Mouse (Mus musculus) ovary, postnatal 36 days (tissue): ENCODE results near the gene Myo5a.

Source experiments
- DNase-seq: peaks from one replicate; pipeline ENCODE4 v3.0.0; 2022; ENCODE audit warnings: low spot score, mixed read lengths

The Myo5a gene

GRCm38 (mm10) chr9:75071706-75072192 lies 934 bp downstream of the Myo5a start:
- no peak for DNase-seq

DNA sequence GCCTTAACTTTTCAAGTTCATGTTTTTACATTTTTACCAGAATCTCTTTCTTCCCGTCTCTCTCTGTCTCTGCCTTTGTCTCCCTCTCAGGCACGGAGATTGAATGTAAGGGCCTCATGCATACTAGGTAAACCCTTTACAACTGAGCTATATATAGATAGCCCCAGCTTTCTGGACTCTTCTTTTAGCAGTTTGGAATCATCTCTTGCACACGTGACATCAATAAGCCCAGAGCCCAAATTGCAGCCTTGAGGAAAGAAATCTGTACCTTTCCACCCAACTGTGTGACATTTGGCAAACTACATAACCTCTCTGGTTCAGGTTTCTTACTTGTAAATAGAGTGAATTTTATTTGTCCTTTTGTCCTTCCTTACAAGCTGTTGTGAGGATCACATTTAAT lies 1.5 kb downstream of the Myo5a start:
- DNase-seq, result no peak

GRCm38 (mm10) chr9:75077191-75077590 lies 6.4 kb downstream of the Myo5a start:
- DNase-seq, result no peak

GRCm38 (mm10) chr9:75085242-75085824 lies 14.5 kb downstream of the Myo5a start:
- DNase-seq, result no peak

GRCm38 (mm10) chr9:75087823-75088222 lies 17.0 kb downstream of the Myo5a start:
- DNase-seq, result no peak

GRCm38 (mm10) chr9:75089285-75089684 lies 18.5 kb downstream of the Myo5a start:
- DNase-seq, result no peak

DNA sequence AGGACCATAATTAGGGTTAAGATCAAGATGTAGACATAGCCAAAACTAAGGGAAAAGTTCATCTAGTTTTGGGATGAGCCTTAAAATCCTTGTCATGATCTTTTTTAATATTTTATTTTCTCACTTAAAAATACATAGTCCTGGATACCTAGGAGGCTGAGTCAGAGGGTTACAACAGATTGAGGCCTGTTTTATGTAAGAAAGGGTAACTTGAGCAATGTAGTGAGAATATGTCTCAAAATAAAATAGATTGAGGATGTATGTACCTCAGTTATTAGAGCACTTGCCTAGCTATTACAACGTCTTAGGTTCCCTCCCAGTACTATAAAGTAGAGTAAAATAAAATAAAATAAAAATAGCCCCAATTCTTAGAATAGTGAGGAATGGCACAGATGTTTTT lies 21.3 kb downstream of the Myo5a start:
- DNase-seq, result no peak

DNA sequence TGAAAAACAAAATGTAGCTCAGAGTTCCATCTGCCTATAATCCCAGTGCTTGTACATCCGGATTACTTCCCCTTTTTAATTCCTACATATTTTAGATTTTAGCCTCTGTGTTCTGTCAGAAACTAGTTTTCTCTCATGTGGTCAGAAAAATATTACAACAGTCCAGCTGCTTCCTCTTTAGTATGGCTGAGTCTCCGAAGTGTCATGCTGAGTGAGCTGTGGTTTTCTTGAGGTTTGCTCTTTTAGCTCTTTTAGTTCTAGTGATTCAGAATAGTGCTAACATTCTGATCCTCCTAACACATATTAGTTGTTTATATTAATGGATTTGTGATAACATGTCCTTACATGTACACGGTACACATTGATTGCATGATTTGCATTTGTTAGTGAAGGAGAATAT lies 23.9 kb downstream of the Myo5a start:
- DNase-seq, result no peak

- DNase-seq, result no peak
These were observed 28.1 kb downstream of the Myo5a start for GRCm38 (mm10) chr9:75098937-75099336.

DNA sequence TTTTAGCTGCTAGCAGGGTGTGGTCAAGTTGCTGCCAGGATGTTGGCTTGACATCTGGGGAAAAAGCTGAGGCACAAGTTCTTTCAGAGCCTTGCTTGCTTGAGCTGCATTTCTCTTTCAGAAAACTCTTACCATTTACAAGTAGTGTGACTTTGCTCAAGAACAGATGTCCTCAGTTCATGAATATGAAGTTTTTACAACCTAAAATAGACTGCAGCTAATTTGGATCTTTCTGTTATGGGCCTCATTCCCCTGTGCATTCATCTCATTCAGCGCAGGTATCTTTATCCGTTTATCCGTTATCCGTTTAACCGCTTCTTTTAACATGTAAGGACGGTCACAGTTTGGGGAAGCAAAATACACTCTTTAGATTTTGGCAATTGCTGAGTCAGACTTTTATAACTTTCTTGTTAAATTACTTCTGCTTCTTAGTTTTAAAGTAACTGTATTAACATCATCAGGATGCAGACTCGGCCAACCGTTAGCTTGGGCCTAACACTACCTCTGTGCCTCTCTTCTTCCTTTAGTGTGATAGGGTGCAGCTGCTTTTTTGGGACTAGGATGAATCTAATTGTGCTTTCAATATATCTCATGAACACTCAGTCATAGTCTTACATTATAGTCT lies 29.5 kb downstream of the Myo5a start:
- no peak for DNase-seq

GRCm38 (mm10) chr9:75102131-75102530 lies 31.3 kb downstream of the Myo5a start:
- DNase-seq, result no peak

DNA sequence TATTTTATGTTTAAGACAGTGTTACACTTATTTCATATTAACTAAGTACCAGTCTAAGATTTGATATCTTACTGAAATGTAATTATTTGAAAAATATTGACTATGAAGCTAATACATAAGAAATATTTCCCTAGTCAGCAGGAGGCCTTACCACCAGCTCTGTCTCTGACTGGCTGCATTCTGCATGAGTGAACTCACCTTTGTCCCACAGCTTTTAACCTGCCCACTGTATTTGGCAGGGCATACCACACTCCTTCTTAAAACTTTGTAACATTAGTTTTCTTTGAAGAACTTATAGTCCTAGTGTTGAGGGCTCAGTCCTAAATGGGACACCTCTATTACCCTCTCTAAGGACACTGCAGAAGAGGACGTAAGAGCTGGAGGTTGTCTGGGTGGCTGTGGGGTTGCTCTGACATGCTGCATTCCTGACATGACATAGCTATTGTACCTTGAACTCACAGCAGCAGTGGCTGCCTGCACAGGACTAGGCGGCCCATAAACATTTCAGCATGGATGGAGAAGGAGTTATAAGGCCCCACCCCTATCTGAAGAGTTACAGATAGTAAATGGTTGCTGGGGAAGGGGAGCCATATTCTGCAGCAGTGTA lies 45.9 kb downstream of the Myo5a start:
- no peak for DNase-seq

GRCm38 (mm10) chr9:75121126-75121525 lies 50.3 kb downstream of the Myo5a start:
- DNase-seq, result no peak

GRCm38 (mm10) chr9:75124201-75124721 lies 53.4 kb downstream of the Myo5a start:
- DNase-seq, result peak; percentile 8

GRCm38 (mm10) chr9:75130553-75130952 lies 59.7 kb downstream of the Myo5a start:
- no peak for DNase-seq

- no peak for DNase-seq
These were observed 76.1 kb downstream of the Myo5a start for GRCm38 (mm10) chr9:75146911-75147310.

DNA sequence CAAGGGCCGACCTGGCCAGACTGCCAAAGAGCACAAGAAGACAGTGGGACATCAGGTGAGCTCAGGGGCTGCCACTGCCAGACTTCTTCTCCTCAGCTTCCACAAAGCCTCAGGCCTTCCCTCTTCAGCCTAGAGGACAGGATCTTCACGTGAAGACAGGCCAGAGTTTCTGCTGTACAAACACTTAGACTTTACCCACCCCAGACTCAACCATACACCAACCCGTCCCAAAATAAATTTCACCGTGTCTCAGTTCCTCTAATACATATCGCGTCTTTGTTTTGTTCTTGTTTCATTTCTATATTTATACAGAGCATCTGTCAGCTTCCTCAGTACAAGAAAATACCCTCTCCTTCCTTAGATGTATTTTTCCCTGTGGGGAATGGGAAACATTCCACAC lies 89.7 kb downstream of the Myo5a start:
- DNase-seq, result no peak

GRCm38 (mm10) chr9:75163650-75164049 lies 92.8 kb downstream of the Myo5a start:
- no peak for DNase-seq

- DNase-seq, result no peak
These were observed 100.9 kb downstream of the Myo5a start for GRCm38 (mm10) chr9:75171721-75172120.

DNA sequence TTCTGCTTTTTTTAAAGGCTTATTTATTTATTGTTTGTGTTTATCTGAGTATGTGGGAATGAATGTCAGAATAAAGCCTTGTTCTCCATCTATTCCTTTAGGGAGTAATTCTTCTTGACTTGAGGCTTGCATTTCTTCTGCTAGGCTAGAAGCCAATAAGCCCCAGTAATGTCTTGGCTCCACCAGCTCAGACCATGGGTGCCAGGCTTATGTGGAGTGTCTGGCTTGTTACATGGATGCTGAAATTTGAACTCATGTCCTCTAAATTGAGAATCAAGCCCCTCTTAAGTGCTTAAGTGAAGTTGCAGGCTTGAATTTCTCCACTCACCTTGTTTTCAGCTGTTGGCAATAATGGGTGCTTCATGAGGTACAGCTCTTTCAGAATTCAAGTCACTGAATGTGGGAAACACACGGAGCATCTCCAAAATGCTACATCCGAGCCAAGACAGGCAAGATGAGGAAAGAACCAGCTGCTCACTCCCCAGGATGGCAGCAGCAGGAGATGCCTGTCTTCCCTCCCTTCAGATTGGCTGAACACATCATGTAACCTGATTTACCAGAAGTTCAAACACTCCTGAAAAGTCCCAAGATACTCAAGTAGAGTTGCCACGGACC lies 116.9 kb downstream of the Myo5a start:
- DNase-seq, result no peak

DNA sequence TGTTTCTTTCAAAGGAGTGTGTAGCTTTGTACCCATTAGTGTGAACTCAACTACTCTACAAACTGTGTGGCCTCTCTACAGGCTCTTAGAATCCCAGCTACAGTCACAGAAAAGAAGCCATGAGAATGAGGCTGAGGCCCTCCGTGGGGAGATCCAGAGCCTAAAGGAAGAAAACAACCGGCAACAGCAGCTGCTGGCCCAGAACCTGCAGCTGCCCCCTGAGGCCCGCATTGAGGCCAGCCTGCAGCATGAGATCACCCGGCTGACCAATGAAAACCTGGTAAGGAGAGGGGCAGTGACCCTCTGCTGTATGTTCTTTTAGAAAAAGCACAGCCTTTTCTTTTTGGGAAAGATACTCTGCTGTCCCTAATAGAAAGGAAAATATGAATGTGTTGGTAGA lies 123.0 kb downstream of the Myo5a start:
- no peak for DNase-seq

DNA sequence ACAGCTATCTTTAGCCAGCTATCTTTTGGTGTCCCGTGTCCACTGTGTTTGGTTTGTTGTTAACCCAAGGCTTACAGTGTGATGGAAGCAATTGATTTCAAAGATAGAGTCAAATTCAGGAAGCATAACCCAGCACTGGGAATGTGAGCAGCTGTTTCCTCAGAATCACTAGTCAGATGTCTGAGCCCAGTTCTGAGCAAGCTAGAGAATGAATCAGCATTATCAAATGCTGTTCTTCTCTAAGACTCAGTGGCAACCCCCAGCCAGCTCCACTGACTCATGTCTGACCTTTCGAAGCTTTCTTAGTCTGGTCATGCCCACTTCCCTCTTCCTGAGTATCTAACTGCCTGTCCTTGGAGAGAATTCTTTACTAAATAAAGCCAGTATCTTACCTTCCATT lies 125.5 kb downstream of the Myo5a start:
- no peak for DNase-seq

DNA sequence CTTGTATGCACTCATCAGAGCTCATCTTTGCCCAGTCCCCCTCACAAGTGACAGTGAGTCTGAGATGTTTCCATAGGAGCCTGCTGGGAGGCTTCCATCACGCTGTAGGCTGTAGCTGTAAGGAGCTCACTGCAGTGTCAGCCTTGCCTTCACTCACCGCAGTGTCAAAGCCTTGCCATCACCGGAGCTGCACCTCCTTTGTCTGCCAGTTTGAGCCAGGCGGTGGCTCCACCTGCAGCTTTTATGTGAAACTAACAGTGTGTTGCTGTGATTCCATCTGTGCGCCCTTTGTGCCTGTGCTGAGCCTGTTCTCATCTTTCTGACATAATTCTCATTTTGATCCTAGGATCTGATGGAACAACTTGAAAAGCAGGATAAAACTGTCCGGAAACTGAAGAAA lies 126.5 kb downstream of the Myo5a start:
- peak; percentile 19 for DNase-seq
